Mouse (Mus musculus): ENCODE measurements around the gene Phldb3. TPM values are rescaled to one million over a fixed set of nuclear protein-coding genes. Genes with fewer than 3 reads are reported as not detected.

The Phldb3 gene
- 1.6 and 1.8 TPM in 2 replicates for polyA plus RNA-seq (2012; rRNA removed)

GRCm38 (mm10) chr7:24610144-24610878, at the start of gene Phldb3:
Gene Phldb3 (plus strand): TSS chr7:24610763.

GRCm38 (mm10) chr7:24587330-24588105, 23.0 kb upstream of the Phldb3 start, which contains the start of the genes Ethe1 and Zfp575:
Gene Ethe1 (plus strand): TSS chr7:24587543.
Gene Zfp575 (minus strand): TSS chr7:24587641.

DNA sequence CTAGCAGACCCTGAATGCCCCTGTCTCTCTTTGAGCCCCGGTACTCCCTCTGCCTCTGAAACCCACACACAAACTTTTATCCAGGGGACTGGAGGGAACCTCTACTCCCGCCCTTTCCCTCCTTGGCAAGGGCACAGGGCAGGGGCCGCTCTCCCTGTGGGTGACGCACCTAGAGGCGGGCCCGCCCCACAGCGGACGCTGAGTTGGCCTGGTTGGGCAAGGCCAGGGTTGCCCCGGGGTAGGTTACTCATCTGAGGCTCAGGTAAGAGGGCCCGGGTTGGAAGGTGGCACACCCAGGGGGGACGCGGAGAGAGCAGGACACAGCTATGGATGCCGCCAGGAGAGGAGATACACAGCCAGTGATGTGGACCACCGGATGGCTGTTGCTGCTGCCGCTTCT, 25.7 kb downstream of the Phldb3 start, which contains the start of gene Lypd3:
Lypd3 (plus strand) TSS at position 287 of the 400 bp plus-strand sequence.

DNA sequence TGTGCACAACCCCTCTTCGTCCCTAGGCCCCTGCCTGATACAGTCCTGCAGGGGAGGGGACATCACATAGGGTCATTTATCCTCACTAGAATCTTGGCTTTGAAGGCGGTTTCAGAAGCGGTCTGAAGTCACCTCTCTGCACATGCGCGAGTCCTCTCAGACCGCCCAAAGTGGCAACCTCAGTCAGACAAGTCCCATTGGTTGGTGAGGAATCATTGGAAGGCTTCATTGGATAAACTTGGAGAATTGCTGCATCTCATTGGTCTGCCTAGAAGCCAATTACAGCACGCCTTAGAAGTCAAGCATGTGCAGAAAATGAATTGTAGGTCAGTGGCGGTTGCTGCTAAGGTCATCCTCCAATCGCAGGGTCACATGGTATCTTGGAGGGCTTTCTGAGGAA, 66.0 kb downstream of the Phldb3 start, which contains the start of gene Tex101:
Tex101 (minus strand) TSS at position 101 of the 400 bp plus-strand sequence.

Other genes starting within 250 kb of the Phldb3 start
- 42.8 and 43.8 TPM in 2 replicates for gene Kcnn4, start 240.5 kb upstream of the Phldb3 start, polyA plus RNA-seq (2012; rRNA removed)
- gene Smg9, start 211.1 kb upstream of the Phldb3 start, polyA plus RNA-seq (2012; rRNA removed), result 13.1 and 17.8 TPM in 2 replicates
- gene Irgc1, start 158.5 kb upstream of the Phldb3 start, polyA plus RNA-seq (2012; rRNA removed), result 0.03 and 0.04 TPM in 2 replicates
- 11.9 and 15.2 TPM in 2 replicates for gene Plaur, start 148.3 kb upstream of the Phldb3 start, polyA plus RNA-seq (2012; rRNA removed)
- gene Cadm4, start 128.7 kb upstream of the Phldb3 start, polyA plus RNA-seq (2012; rRNA removed), result 0.46 and 0.55 TPM in 2 replicates
- gene Zfp428, start 103.8 kb upstream of the Phldb3 start, polyA plus RNA-seq (2012; rRNA removed), result 2.6 and 3.1 TPM in 2 replicates
- not detected in 2 replicates for gene AC161166.1, start 98.3 kb upstream of the Phldb3 start, polyA plus RNA-seq (2012; rRNA removed)
- gene Irgq, start 80.1 kb upstream of the Phldb3 start, polyA plus RNA-seq (2012; rRNA removed), result 2.9 and 3.0 TPM in 2 replicates
- 0.06 and 0.13 TPM in 2 replicates for gene Pinlyp, start 64.6 kb upstream of the Phldb3 start, polyA plus RNA-seq (2012; rRNA removed)
- gene Xrcc1, start 64.5 kb upstream of the Phldb3 start, polyA plus RNA-seq (2012; rRNA removed), result 18.1 and 22.4 TPM in 2 replicates
- gene Ethe1, start 23.2 kb upstream of the Phldb3 start, polyA plus RNA-seq (2012; rRNA removed), result 19.2 and 23.2 TPM in 2 replicates
- 0.02 and 0.05 TPM in 2 replicates for gene Zfp575, start 23.1 kb upstream of the Phldb3 start, polyA plus RNA-seq (2012; rRNA removed)
- gene Lypd3, start 25.8 kb downstream of the Phldb3 start, polyA plus RNA-seq (2012; rRNA removed), result 0.01 and 0.02 TPM in 2 replicates
- gene Tex101, start 65.9 kb downstream of the Phldb3 start, polyA plus RNA-seq (2012; rRNA removed), result not detected in 2 replicates
- not detected in 2 replicates for gene BC049730, start 98.5 kb downstream of the Phldb3 start, polyA plus RNA-seq (2012; rRNA removed)
- not detected in 2 replicates for gene Gm4763, start 116.1 kb downstream of the Phldb3 start, polyA plus RNA-seq (2012; rRNA removed)
- 20.4 and 31.4 TPM in 2 replicates for gene Cd177, start 149.5 kb downstream of the Phldb3 start, polyA plus RNA-seq (2012; rRNA removed)
- 7.0 and 7.4 TPM in 2 replicates for gene Ceacam10, start 166.4 kb downstream of the Phldb3 start, polyA plus RNA-seq (2012; rRNA removed)